Mouse (Mus musculus) urinary bladder, adult 18-20 months (tissue): ENCODE results near the gene Arhgap23.
A peak's percentile ranks its signal among the peaks of the same experiment; 100 is the strongest.

Source experiments
- DNase-seq, 2 experiments: peaks; one replicate each; pipeline ENCODE4 v3.0.0; 2022; ENCODE audit warnings: low spot score in 2 of 2, mixed read lengths in 2 of 2

Arhgap23 gene

GRCm38 (mm10) chr11:97502846-97503245, 87.5 kb downstream of the Arhgap23 start:
- DNase-seq, result no peak

GRCm38 (mm10) chr11:97505784-97506183, 90.5 kb downstream of the Arhgap23 start:
- no peak for DNase-seq

- no peak for DNase-seq
Observed at GRCm38 (mm10) chr11:97506331-97506730, 91.0 kb downstream of the Arhgap23 start.

GRCm38 (mm10) chr11:97508198-97508597, 92.9 kb downstream of the Arhgap23 start:
- DNase-seq, result no peak

GRCm38 (mm10) chr11:97509058-97509457, 93.7 kb downstream of the Arhgap23 start:
- no peak for DNase-seq

- no peak for DNase-seq
Observed at GRCm38 (mm10) chr11:97509715-97510485, 94.6 kb downstream of the Arhgap23 start.

GRCm38 (mm10) chr11:97510966-97511660, 95.8 kb downstream of the Arhgap23 start:
- DNase-seq, result peak in 1 of 2 experiments; percentile 46

GRCm38 (mm10) chr11:97511661-97512369, 96.5 kb downstream of the Arhgap23 start:
- no peak for DNase-seq

GRCm38 (mm10) chr11:97512511-97512910, 97.2 kb downstream of the Arhgap23 start:
- DNase-seq, result no peak

- DNase-seq, result no peak
Observed at GRCm38 (mm10) chr11:97513066-97513465, 97.7 kb downstream of the Arhgap23 start.

- DNase-seq, result no peak
Observed at GRCm38 (mm10) chr11:97520541-97520940, 105.2 kb downstream of the Arhgap23 start.

GRCm38 (mm10) chr11:97521741-97522474, 106.6 kb downstream of the Arhgap23 start:
- no peak for DNase-seq

- DNase-seq, result no peak
Observed at GRCm38 (mm10) chr11:97523107-97523506, 107.8 kb downstream of the Arhgap23 start.

GRCm38 (mm10) chr11:97523827-97524261, 108.5 kb downstream of the Arhgap23 start:
- no peak for DNase-seq

- DNase-seq, result no peak
Observed at GRCm38 (mm10) chr11:97524306-97524705, 109.0 kb downstream of the Arhgap23 start.

GRCm38 (mm10) chr11:97525313-97525712, 110.0 kb downstream of the Arhgap23 start:
- DNase-seq, result no peak

GRCm38 (mm10) chr11:97528282-97528808, 113.0 kb downstream of the Arhgap23 start:
- DNase-seq, result no peak

- no peak for DNase-seq
Observed at GRCm38 (mm10) chr11:97530069-97530468, 114.7 kb downstream of the Arhgap23 start.

- DNase-seq, result no peak
Observed at GRCm38 (mm10) chr11:97530961-97531360, 115.6 kb downstream of the Arhgap23 start.

- peak; percentile 80 to 83 for DNase-seq
Observed at GRCm38 (mm10) chr11:97531381-97532260, 116.3 kb downstream of the Arhgap23 start.
